Mouse (Mus musculus) layer of hippocampus, postnatal 36 days (tissue): ENCODE measurements around the gene 4921504E06Rik. TPM values are rescaled to one million over a fixed set of nuclear protein-coding genes. Genes with fewer than 3 reads are reported as not detected.

Source experiments
- DNase-seq, 2 experiments: peaks; one replicate each; pipeline ENCODE4 v3.0.0; 2022
- total RNA-seq, 2 experiments: library from RNA; stranded (reverse); gene quantifications; 2 replicates each; pipeline ENCODE4 v1.2.3; 2021

4921504E06Rik gene
- not detected for total RNA-seq

- peak; percentile 68 to 70 for DNase-seq
Observed at GRCm38 (mm10) chr2:19553821-19554592, at the start of gene 4921504E06Rik. 4921504E06Rik (minus strand) TSS chr2:19553914.

DNA sequence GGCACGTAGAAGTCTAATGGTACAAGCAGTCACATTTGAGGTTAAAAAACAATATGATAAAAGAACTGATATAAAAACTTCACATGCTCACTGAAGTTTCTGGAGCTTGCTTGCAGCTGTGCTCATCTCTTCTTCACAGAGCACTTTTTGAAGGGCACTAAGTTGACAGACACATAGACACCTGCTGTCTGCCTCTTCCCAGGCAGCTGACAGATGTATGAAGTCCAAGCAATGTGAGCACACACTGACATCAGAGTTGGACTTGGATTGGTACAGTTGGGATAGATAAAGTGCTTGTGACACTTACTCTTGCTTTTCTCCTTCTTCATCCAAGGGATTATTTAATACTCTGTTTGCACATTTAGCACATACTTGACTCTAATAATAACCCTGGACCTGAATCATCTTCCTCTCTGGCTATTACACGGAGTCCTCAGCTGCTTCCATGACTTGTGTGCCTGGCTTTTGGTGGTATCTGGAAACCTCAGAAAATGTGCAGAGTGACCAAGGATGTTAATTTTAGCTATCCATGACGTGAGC lies 47.7 kb upstream of the 4921504E06Rik start:
- no peak for DNase-seq

DNA sequence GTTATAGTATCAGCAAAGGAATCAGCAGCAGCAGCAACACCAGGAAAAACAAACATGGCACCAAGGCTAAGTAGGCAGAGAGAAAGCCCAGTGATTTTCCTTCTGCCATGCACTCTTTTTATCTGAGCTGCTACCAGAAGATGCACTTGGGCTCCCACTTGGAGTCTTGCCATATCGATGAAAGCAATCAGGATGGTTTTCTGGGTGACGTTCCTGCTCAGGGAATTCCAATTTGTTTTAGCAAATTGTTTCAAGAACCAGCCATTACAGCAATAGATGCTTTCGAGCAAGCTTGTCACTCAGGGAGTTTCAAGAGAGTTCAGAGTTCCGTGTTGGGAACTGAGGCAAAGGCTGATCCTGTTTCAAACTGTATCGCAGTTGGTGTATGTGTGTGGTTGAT lies 47.1 kb upstream of the 4921504E06Rik start:
- DNase-seq: no peak

DNA sequence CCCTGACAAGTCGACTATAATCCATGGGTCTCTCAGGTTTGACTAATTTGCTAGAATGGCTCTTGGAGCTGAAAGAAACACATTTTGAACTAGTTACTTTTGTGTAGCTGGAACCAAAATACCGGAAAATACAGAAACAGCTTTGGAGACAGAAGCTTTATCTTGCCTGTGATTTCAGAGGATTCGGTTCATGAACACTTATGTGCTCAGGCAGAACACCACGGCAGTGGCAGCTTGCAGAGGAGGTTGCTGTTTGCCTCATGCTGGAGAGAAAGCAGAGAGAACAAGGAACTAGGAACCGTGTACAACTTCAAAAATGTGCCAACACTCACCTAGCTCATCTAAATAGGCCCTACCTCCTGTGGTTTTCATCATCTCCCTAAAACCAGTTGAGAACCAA lies 46.1 kb upstream of the 4921504E06Rik start:
- DNase-seq: peak in 1 of 2 experiments; percentile 10

DNA sequence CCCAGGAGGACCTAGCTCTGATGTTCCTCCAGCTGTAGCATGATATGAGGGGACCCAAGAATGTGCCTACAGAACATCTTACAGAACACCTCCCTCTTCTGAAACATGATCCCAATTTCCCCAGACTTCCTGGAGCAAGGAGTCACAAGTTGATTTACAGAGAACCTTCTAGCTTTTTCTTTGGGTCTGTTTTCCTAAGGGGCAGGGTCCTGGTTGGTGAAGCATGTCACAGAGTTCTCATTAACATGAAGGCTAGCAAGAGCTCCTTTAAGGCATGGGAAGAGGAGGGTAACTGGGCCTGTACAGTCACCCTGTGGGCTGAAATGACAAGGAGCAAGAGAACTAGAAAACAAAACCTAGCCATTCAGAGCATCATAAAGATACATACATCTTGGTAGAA lies 43.3 kb upstream of the 4921504E06Rik start:
- DNase-seq: no peak

DNA sequence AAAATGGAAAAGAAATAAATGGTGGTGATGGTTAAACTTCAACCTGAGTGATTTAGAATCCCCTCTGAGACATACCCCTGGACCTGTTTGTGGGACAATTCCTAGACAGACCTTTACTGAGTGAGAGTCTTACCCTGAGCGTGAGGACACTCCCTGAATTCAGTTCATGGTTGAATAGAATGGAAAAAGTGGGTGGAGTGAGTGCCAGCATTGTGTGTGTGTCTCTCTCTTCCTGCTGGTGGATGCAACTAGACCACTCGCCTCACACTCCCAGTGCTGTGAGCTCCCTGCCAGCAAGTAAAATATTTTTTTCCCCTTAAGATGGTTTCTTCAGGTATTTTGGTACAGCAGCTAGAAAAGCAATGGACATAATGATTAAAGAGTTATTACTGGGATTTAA lies 42.7 kb upstream of the 4921504E06Rik start:
- no peak for DNase-seq

- no peak for DNase-seq
Observed at GRCm38 (mm10) chr2:19594856-19595255, 41.1 kb upstream of the 4921504E06Rik start.

GRCm38 (mm10) chr2:19579846-19580245 lies 26.1 kb upstream of the 4921504E06Rik start:
- no peak for DNase-seq

DNA sequence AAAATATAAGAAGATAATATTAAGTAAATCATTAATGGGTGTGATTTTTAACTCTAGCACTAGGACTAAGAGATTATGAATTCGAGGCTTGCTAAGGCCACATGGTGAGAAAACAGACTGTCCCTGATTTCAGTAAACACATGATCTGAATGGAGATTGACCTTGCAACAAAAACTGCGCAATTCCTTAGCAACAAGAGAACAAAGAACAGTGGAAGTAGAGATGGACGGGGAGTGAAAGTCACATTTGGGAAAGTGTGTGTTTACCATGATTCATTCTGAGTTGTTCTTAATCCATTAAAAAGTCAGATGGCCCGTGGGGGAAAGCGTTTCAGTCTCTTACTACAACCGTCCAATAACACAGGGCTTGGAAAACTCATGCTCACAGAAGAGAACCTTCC lies 25.5 kb upstream of the 4921504E06Rik start:
- no peak for DNase-seq

- no peak for DNase-seq
Observed at GRCm38 (mm10) chr2:19562114-19562829, 8.6 kb upstream of the 4921504E06Rik start.

- DNase-seq: no peak
Observed at GRCm38 (mm10) chr2:19560654-19561053, 6.9 kb upstream of the 4921504E06Rik start.

DNA sequence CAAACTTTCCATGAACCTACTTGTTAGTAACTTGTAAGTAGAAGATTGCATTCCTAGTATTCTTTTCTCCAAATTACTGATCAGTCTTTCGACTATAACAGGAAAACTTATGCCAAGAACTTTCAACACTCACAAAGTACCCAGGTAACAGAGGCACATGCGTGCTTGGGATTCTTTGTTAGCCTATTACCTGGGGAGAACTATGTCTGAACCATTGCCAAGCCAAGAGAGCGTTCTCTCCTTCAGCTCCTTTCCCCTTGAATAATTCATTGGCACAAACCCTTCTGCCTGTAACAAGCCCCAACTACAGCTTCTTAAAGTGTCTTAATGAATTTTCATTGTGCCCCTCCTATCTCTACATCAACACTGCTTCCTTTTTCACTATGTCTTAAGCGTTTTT lies 6.4 kb upstream of the 4921504E06Rik start:
- no peak for DNase-seq

DNA sequence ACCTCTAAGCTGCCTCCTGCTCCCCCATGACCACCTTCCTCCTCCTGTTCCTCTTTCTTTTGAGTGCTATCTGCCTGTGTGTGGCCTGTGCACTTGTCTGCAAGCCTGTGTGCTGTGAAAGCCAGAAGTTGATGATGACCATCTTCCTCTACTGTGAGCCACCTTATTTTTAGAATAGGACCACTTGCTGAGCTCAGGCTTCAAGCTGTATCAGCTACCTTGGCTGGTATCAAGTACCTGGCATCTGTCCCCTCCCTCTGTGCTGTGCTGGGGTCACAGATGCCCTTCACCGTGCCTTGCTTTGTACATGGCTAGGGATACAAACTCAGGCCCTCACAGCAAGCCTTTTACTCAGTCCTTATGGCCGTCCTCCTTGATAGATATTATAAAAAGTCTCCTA lies 2.3 kb downstream of the 4921504E06Rik start:
- DNase-seq: no peak

DNA sequence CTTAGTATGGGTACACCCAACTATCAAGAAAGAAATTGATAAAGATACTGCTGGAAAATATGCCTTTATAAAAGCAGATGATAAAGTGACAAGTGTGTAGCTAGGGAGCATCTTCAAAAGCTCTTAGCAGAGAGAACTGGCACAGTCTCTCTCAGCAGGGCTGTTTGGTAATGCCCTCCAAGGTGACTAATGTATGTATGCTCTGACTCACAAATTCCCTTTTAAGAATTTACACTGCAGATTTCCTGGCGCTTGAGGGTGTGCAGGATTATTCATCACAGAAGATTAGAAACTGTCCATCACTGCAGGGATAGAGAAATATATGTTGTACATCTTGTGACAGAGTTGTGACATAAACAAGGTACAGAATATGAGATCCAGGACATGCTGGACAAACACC lies 12.8 kb downstream of the 4921504E06Rik start:
- no peak for DNase-seq

DNA sequence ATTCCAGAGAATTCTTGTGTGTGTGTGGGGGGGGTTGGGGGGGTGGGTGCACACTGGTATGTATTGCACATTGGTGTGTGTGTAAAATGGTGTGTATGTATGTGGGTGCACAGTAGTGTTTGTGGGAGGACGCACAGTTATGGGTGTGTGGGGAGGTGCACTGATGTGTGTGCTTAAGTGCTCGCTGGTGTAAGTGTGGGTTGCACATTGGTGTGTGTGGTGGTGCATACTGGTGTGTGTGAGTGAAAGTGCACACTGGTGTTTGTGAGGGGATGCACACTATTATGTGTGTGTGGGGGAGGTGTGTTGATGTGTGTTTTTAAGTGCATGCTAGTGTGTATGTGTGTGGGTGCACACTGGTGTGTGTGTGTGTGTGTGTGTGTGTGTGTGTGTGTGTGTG lies 24.3 kb downstream of the 4921504E06Rik start:
- DNase-seq: no peak

GRCm38 (mm10) chr2:19528797-19529196 lies 24.9 kb downstream of the 4921504E06Rik start:
- DNase-seq: peak in 1 of 2 experiments; percentile 15

DNA sequence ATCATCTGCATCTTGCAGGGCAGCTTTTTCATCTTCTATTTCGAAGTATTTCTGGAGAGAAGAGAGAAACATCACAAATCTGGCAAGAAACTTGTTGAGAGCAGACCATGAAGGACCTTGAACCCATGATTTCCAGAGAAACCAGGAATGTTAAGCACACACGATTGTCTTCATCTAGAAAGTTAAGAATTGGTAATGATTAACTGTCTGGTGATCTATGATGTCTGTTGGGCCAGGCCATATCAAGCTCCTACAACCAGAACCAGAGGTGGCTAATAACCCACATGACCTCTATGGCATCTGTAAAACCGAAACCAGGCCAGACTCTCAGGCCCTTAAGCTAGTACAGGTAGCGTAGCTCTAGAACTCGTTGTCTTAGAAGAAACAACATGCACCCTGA lies 29.6 kb downstream of the 4921504E06Rik start:
- DNase-seq: no peak

DNA sequence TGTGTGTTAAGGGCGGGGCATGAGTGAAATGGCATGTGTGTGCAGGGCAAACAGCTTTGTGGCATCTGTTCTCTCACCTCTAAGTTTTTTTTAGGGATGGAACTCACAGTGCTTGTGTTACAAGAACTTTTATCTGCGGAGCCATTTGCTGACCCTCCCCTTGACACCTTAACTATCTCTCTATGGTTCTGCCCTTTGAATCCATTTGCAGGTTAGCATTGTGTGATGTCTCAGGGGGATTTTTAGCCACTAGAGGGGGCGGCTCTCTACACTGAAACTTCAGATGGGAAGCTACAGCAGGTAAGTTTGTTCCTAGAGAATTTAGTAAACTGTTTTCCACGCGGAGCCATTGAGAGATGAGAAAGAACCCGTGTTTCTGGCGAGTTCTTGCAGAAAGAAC lies 32.1 kb downstream of the 4921504E06Rik start:
- peak in 1 of 2 experiments; percentile 10 for DNase-seq

GRCm38 (mm10) chr2:19520617-19521016 lies 33.1 kb downstream of the 4921504E06Rik start:
- DNase-seq: no peak

- DNase-seq: peak; percentile 46 to 67
Observed at GRCm38 (mm10) chr2:19519768-19520167, 33.9 kb downstream of the 4921504E06Rik start.

GRCm38 (mm10) chr2:19517952-19518351 lies 35.8 kb downstream of the 4921504E06Rik start:
- DNase-seq: no peak

GRCm38 (mm10) chr2:19512381-19512780 lies 41.3 kb downstream of the 4921504E06Rik start:
- DNase-seq: no peak

DNA sequence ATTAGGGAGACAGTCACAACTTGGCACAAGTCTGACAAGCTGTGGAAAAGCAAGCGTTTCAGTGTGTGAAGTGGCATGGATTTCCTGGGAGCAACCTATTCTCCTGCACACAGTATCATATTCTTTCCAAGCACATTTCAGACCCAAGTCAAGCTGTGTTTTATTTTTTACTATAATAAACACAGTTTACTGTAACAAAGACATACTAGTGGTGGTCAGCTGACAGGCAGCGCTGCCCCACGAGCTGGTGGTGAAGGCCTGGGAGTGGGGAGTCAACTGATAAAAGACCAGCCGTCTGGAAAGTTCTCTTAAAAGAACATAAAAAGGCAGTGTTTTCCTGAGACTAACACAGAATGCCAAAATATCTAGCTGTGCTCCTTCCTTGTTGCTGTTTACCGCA lies 42.7 kb downstream of the 4921504E06Rik start:
- no peak for DNase-seq

DNA sequence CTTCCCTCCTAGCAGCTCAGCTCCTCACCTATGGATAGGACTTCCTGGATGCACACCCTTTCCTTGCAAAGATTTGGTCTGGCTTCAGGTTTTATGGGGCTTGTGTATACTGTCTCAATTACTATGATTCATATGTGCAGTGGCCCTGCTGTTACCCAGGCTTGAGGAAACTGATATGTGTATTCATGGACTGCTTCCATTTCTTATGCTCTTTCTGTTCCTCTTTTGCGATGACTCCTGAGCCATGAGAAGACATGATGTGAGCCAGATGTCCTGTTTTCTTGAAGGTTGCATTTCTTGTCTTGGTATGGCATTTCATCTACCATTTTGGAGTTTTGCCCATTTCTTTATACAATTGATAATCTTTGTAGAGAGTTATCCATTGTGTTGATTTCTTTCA lies 48.0 kb downstream of the 4921504E06Rik start:
- DNase-seq: no peak
